Mouse (Mus musculus): ENCODE measurements around the gene Pyy.

- no peak for TF ChIP-seq POLR2A (IDR thresholded peaks at IDR 0.05; ENCODE audit: borderline replicate concordance, extremely low read depth, insufficient read depth, insufficient read length, poor library complexity, severe bottlenecking)
- TF ChIP-seq CTCF (IDR thresholded peaks at IDR 0.05; ENCODE audit: borderline replicate concordance, extremely low read depth, insufficient read depth, insufficient read length), result peak; percentile 61
Measured at GRCm38 (mm10) chr11:102096887-102097391, 10.7 kb downstream of the Pyy start.
